Mouse (Mus musculus): Measurements from ENCODE around the gene Tapbpl.
A peak's percentile ranks its signal among the peaks of the same experiment; 100 is the strongest.

Gene Tapbpl

DNA sequence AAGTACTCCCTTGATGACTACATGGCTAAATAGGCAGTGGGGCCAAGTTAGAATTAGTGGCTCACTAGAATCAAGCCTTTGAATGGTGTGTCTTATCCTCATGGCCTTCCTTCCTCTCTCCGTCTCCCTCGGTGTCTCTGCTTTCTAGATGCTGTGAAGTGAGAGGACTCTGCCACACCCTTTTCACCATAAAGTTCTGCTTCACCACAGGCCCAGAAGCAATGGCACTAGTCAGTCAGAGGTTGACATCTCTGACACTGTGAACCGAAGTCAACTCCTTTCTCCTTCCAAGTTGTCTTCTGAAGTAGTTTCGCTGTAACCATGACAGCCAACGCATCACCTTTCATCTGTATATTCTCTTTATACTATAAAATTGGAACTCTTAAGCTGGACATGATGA is 7.9 kb upstream of the Tapbpl start:
- no peak for DNase-seq (ENCODE audit: low read depth, low spot score)

GRCm38 (mm10) chr6:125238396-125238795 is 6.7 kb upstream of the Tapbpl start:
- no peak for DNase-seq (ENCODE audit: low read depth, low spot score)

DNA sequence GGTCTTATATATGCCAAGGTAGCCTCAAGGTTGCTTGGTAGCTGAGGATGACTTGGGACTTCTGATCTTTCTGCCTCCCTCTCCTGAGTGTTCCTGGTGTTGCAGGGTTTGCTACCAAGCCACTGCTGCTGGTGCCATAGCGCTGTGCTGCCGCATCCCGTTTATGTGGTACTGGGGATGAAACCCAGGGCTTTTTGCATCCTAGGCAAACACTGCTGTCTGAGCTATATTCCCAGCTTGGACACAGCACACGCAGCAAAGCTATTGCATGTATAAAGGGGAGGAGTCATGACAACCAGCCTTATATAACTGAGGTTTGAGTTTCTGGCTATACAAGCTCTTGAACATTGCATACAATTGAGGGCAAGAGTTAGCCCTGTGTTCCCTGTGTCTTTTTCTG is 5.8 kb upstream of the Tapbpl start:
- no peak for DNase-seq (ENCODE audit: low read depth, low spot score)

DNA sequence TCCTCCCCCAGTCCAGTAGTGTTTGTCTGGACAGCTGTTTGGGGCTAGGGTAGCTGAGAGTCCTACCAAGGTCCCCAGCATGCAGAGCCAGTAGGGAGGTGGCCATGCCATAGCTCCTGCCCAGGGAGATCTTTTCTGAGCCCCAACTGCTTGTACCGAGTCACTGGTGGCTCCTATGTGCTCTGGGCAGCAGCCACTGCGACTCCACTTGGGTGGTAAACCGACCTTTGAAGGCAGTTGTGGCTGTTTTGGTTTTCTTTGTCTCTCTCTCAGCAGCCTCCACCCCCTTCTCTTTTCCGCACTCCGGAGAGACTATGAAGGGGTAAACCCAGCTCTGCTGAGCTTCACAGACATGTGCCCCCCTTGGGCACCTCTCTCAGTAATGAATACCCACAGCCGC is 5.1 kb upstream of the Tapbpl start, which contains the start of gene Cd27:
Cd27 (minus strand) TSS at position 229 of the 400 bp plus-strand sequence.
- no peak for DNase-seq (ENCODE audit: low read depth, low spot score)

DNA sequence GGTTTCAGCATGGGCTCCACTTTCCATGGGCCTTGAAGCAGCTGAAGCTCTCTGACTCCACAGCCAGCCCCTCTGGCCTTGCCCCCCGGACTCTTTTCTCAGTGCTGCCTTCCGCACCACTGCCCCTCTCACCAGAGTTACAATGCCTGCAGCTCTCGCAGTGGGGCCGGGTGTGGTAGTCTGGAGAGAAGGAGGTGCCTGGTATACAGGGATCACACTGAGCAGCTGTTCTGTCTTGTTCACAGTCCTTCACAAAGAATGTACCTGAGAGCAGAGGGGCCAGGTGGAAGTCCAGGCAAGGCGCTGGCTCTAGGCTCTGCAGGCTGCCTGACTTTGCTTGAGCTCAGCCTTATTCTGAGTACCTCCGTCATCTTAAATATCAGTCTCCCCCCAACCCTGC is 4.7 kb upstream of the Tapbpl start:
- DNase-seq (ENCODE audit: low read depth, low spot score) = no peak

- no peak for DNase-seq (ENCODE audit: low read depth, low spot score)
These were observed 2.8 kb upstream of the Tapbpl start for GRCm38 (mm10) chr6:125234520-125234828.

- DNase-seq (ENCODE audit: low read depth, low spot score) = no peak
These were observed 2.3 kb upstream of the Tapbpl start for GRCm38 (mm10) chr6:125233816-125234519.

- DNase-seq (ENCODE audit: low read depth, low spot score) = no peak
These were observed 856 bp upstream of the Tapbpl start for GRCm38 (mm10) chr6:125232516-125232915.

- DNase-seq (ENCODE audit: low read depth, low spot score) = no peak
These were observed 381 bp upstream of the Tapbpl start for GRCm38 (mm10) chr6:125232045-125232437.

- no peak for DNase-seq (ENCODE audit: low read depth, low spot score)
These were observed 1.1 kb downstream of the Tapbpl start for GRCm38 (mm10) chr6:125230571-125230970.

DNA sequence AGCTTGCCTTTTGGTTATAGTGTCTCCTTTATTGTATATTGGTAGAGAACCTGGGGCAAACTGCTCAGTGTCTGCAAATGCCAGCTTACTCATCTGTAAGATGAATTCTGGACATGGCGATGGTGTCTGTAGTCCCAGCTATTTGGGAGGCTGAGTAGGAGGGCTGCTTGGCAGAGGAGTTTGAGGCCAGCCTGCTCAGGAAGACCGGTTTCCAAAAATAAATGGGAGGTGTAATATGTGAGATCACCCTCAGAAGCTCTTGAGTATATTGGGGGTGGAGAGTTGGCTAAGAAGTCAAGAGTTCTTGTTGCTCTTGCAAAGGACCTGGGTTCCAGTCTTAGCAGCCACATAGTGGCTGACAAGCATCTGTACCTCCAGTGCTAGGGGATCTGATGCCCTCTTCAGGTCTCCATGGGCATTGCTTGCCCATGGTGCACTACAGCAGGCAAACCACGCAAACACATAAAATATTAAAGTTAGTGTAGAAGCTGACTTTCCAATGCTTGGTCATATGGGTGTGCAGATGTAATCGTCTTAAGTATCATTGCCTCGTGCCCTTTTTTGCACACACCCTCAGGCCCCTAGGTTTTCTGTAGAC is 6.0 kb downstream of the Tapbpl start:
- peak; percentile 40 for DNase-seq (ENCODE audit: low read depth, low spot score)

DNA sequence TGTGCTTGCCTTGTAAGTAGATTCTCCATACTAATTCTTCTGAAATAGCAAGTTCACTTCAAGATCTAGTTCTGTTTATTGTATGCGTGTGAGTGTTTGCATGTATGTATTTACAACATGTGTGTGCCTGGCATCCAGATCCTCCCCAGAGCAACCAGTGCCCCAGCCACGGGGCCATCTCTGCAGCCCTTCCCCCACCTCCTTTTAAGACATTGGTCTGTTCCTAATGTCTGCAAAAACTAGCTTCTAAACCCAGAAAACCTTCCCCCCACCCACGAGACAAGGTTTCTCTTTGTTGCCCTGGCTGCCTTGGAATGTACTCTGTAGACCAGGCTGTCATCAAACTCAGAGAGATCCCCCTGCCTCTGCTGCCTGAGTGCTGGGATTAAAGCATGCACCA is 9.1 kb downstream of the Tapbpl start:
- DNase-seq (ENCODE audit: low read depth, low spot score) = no peak

- no peak for DNase-seq (ENCODE audit: low read depth, low spot score)
These were observed 9.5 kb downstream of the Tapbpl start for GRCm38 (mm10) chr6:125222146-125222545.

GRCm38 (mm10) chr6:125221115-125221745 is 10.4 kb downstream of the Tapbpl start:
- no peak for DNase-seq (ENCODE audit: low read depth, low spot score)

GRCm38 (mm10) chr6:125218963-125219362 is 12.7 kb downstream of the Tapbpl start:
- DNase-seq (ENCODE audit: low read depth, low spot score) = peak; percentile 81

DNA sequence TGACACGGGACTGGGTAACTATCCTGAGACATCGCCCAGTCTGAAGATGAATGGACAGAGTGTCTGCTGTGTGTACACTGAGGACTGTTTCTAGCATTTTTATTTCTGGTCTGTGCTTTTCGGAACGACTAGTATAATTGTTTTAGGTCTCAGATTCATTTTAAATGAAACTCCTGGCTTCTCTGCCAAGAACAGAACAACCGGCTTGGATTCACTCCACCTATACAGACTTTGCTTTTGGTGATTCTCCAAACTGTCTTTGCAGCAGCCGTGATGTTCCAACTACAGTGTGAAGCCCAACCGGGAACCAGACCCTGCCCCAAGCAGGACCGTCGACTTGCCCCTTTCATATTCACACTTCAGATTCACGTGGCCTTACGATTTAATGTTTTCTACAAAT is 13.8 kb downstream of the Tapbpl start:
- DNase-seq (ENCODE audit: low read depth, low spot score) = no peak

DNA sequence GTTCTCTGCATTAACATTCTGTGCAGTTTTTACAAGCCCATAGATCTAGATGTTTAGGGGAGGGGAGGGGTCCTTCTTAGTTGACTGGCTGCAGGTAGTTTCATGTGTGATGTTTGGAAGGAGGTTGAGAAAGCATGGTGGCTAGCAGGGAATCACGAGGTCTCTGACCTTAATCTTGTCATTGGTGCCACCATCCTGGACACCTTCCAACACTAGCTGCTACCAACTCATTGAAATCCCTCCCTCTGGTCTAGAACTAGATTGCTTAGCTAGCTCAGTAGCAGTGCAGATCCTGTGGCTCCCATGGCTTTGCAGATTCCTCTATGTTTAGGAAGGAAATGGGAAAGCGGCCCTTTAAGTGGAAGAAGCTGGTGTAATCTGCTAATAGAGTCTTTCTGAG is 14.8 kb downstream of the Tapbpl start:
- DNase-seq (ENCODE audit: low read depth, low spot score) = no peak

DNA sequence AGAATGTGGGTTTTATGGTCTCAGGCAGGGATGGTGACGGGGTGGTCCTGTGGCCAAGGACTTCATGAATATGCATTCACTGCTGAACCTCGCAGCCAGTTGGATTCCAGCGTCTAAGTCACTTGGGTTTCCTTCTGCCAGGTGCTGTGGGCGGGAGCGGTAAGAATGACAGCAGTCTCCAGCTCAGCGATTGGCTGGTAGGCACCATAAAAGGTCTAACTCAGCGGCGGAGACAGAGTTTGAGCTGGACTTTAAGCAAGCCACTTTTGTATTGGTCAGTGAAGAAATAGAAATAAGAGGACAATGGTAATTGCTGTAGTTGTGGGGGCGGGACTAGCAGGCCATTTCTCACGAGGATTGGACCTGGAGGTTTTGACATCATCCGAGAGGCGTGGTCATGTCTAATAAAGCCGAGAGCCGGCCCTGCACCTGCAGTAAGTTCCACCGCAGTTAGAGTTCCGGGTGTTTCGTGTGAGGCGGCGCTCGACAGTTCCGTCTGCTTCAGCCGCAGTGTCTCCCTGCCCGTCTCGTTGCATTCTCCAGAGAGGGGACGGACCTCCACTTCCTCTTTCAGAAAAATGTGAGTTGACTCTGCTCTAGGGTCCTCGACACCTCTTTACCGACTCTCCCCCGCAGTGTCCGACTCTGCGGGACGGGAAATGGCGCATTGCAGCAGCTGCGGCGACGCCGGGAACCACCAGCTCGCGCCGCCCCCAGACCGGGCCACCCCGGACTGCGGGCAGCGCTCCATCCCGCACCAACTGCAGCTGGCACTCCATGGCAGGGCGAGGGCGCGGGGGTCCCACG is 16.3 kb downstream of the Tapbpl start, which contains the start of gene Vamp1:
Vamp1 (plus strand) TSS at position 404 of the 807 bp plus-strand sequence.
- peak; percentile 98 for DNase-seq (ENCODE audit: low read depth, low spot score)

DNA sequence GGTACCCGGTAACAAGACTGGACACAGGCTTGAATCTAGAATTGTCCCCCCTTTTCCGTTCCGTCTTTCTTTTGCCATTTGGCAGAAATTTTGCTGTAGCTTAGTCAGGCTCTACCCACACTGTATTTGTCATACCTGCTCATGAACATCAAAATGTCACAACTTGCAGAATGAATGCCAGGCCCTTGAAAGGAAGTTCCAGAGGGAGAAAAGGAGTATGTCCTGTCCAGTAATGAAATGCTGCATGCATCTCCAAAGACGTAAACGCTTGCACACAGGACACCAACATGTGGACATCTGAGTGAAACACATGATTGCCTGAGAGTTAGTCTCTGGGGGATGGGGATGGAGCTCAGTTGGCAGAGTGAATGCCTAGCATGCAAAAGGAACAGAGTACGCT is 17.9 kb downstream of the Tapbpl start:
- no peak for DNase-seq (ENCODE audit: low read depth, low spot score)

- DNase-seq (ENCODE audit: low read depth, low spot score) = no peak
These were observed 18.5 kb downstream of the Tapbpl start for GRCm38 (mm10) chr6:125213129-125213528.

- DNase-seq (ENCODE audit: low read depth, low spot score) = no peak
These were observed 19.0 kb downstream of the Tapbpl start for GRCm38 (mm10) chr6:125212621-125213020.

GRCm38 (mm10) chr6:125210436-125210835 is 21.2 kb downstream of the Tapbpl start:
- peak; percentile 42 for DNase-seq (ENCODE audit: low read depth, low spot score)

All from ZHBTc4 (cell line).